Mouse (Mus musculus) intestine, embryonic 14.5 days (tissue): Measurements from ENCODE around the gene Bbx. TPM values are rescaled to one million over a fixed set of nuclear protein-coding genes. Genes with fewer than 3 reads are reported as not detected.

ENCODE experiments used
- polyA plus RNA-seq: library from polyadenylated mRNA; unstranded; fragments of >200 nt; fragmentation: Nextera tagmentation; extraction: Ambion mirVana; gene quantifications from 2 replicates; pipeline ENCODE4 v1.2.1, GENCODE M21; 2014

Bbx gene
- polyA plus RNA-seq, 1 experiment from 2014 or later, result 34.0 TPM

Other genes with a start within 250 kb of the Bbx start
- gene Ccdc54, start 158.8 kb upstream of the Bbx start, polyA plus RNA-seq, result not detected in 2 replicates